Mouse (Mus musculus): ENCODE measurements around the gene Lrrc31.

The Lrrc31 gene

GRCm38 (mm10) chr3:30687216-30687615 lies 12.4 kb downstream of the Lrrc31 start:
- no peak for DNase-seq

GRCm38 (mm10) chr3:30683190-30683589 lies 16.5 kb downstream of the Lrrc31 start:
- no peak for DNase-seq

GRCm38 (mm10) chr3:30658486-30658885 lies 41.2 kb downstream of the Lrrc31 start:
- DNase-seq: no peak

GRCm38 (mm10) chr3:30655937-30656336 lies 43.7 kb downstream of the Lrrc31 start:
- no peak for DNase-seq

- DNase-seq: peak; percentile 15 to 31
These were observed 49.4 kb downstream of the Lrrc31 start for GRCm38 (mm10) chr3:30650062-30650841.

- no peak for DNase-seq
These were observed 51.2 kb downstream of the Lrrc31 start for GRCm38 (mm10) chr3:30648466-30648865.

GRCm38 (mm10) chr3:30647440-30648090 lies 52.1 kb downstream of the Lrrc31 start, which contains the start of gene Lrrc34:
Lrrc34 (minus strand) TSS chr3:30647869.
- peak; percentile 27 to 42 for DNase-seq

- DNase-seq: no peak
These were observed 52.9 kb downstream of the Lrrc31 start for GRCm38 (mm10) chr3:30646761-30647160.

GRCm38 (mm10) chr3:30644207-30644606 lies 55.4 kb downstream of the Lrrc31 start, which contains the start of gene Lrriq4:
Lrriq4 (plus strand) TSS chr3:30644507.
- peak; percentile 30 to 45 for DNase-seq

GRCm38 (mm10) chr3:30635629-30636028 lies 64.0 kb downstream of the Lrrc31 start:
- DNase-seq: peak in 1 of 2 experiments; percentile 11

GRCm38 (mm10) chr3:30633681-30634080 lies 66.0 kb downstream of the Lrrc31 start:
- DNase-seq: no peak

All from cerebellum, postnatal 14 days (tissue).